17 mouse cellular contexts compared by ENCODE assay signal in the genomic region with DNA sequence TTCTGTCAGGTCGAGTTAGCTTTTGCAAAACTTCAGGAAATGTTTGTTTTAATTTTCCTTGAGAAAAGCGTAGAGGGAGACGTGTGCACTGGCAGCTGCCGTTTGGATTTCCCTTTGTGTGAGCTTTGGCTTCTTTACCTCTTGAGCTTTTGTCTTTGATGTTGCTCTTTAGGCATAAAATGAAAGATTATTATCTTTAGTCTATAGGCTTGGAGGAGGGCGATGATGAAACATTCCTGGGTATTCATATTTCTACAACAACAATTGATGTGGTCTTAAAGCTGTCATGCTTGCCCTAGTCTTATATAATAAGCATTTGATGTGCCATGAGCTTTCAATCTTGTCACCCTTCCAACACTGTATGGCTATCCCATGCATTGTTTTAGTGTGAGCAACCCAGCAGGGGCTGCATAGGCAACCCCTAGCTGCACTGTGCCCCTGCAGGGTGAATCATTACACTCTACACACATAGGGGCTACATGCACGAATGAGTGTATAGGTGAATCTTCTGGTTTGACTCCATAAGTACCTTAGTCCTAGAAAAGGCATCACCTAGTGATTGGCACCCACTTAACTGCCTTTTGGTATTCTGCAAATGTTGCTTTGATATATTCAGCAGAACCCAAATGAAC.
DNase-seq lines count a peak whose midpoint lies in the region; ATAC-seq lines count a peak whose summit lies in the region.
"Had no signal": no experiment of that assay in that cellular context is flagged by ENCODE, and none has a peak within 500 bp of the region (broad histone marks: within the 10 kb centered on the region; RNA-seq: fewer than 3 reads in every experiment).

No protein-coding gene starts in this region.

- no peaks in the 10 kb centered on the region for H3K27me3 ChIP-seq in kidney, embryonic 15.5 days
- no peaks in the 10 kb centered on the region for H3K27me3 ChIP-seq in kidney, embryonic 16.5 days (ENCODE audit: insufficient read depth, low read length)
- no peaks in the 10 kb centered on the region for H3K27me3 ChIP-seq in midbrain, embryonic 13.5 days
- no peaks in the 10 kb centered on the region for H3K27me3 ChIP-seq in midbrain, embryonic 15.5 days (replicated peaks)
- H3K27me3 ChIP-seq: forebrain, embryonic 12.5 days; heart, embryonic 13.5 days; hindbrain, embryonic 15.5 days had no signal

- no peak overlapping the region for H3K4me3 ChIP-seq in kidney, embryonic 15.5 days (replicated peaks)
- H3K4me3 ChIP-seq in kidney, embryonic 16.5 days (ENCODE audit: low read length) = no peak overlapping the region
- no peak overlapping the region for H3K4me3 ChIP-seq in midbrain, embryonic 13.5 days (replicated peaks)
- no peak overlapping the region for H3K4me3 ChIP-seq in midbrain, embryonic 15.5 days
- H3K4me3 ChIP-seq: forebrain, embryonic 12.5 days; gastrocnemius, adult 2 months; heart, embryonic 13.5 days; hindbrain, embryonic 15.5 days had no signal

- DNase-seq in fat pad, adult 2 months (ENCODE audit: extremely low read depth, low read depth, low spot score) = peak; percentile 61
- DNase-seq in spleen, postnatal 14 days (ENCODE audit: low spot score in 2 of 2) = no peak
- DNase-seq: adrenal gland, adult 8-10 months; cerebellum, adult 11 months; cerebellum, adult 9-10 months; cerebellum, postnatal 25 days; gastrocnemius, adult 2 months; gastrocnemius, postnatal 25 days; heart, adult 11 months; heart, postnatal 36 days had no signal

- H3K4me1 ChIP-seq in kidney, embryonic 15.5 days = peaks cover 31% of the 10 kb centered on the region
- peaks cover 16% of the 10 kb centered on the region for H3K4me1 ChIP-seq in kidney, embryonic 16.5 days (ENCODE audit: insufficient read depth, low read length)
- peaks cover 9% of the 10 kb centered on the region; the same call in 1 of the 2 replicates for H3K4me1 ChIP-seq in midbrain, embryonic 13.5 days (replicated peaks)
- H3K4me1 ChIP-seq in midbrain, embryonic 15.5 days = no peaks in the 10 kb centered on the region; the same call in 1 of the 2 replicates

- 33% methylated on average over 6 of the region's 6 CpGs for WGBS in kidney, embryonic 15.5 days
- WGBS in kidney, embryonic 16.5 days = 24% methylated on average over 6 of the region's 6 CpGs
- 44% methylated on average over 6 of the region's 6 CpGs for WGBS in midbrain, embryonic 13.5 days
- WGBS in midbrain, embryonic 15.5 days = 37% methylated on average over 6 of the region's 6 CpGs

- no peaks in the 10 kb centered on the region for H3K36me3 ChIP-seq in kidney, embryonic 15.5 days
- no peaks in the 10 kb centered on the region for H3K36me3 ChIP-seq in kidney, embryonic 16.5 days (ENCODE audit: insufficient read depth, low read length)
- H3K36me3 ChIP-seq in midbrain, embryonic 13.5 days = no peaks in the 10 kb centered on the region
- H3K36me3 ChIP-seq in midbrain, embryonic 15.5 days (replicated peaks) = no peaks in the 10 kb centered on the region
- H3K36me3 ChIP-seq: forebrain, embryonic 12.5 days; hindbrain, embryonic 15.5 days had no signal

- no peaks in the 10 kb centered on the region for H3K9me3 ChIP-seq in kidney, embryonic 15.5 days (replicated peaks)
- no peaks in the 10 kb centered on the region for H3K9me3 ChIP-seq in kidney, embryonic 16.5 days (ENCODE audit: low read length)
- H3K9me3 ChIP-seq in midbrain, embryonic 13.5 days = no peaks in the 10 kb centered on the region
- no peaks in the 10 kb centered on the region for H3K9me3 ChIP-seq in midbrain, embryonic 15.5 days
- H3K9me3 ChIP-seq: forebrain, embryonic 12.5 days; heart, embryonic 13.5 days; hindbrain, embryonic 15.5 days had no signal

- H3K4me2 ChIP-seq in kidney, embryonic 15.5 days = no peak overlapping the region
- H3K4me2 ChIP-seq in kidney, embryonic 16.5 days (replicated peaks; ENCODE audit: low read depth, low read length) = no peak overlapping the region
- no peak overlapping the region for H3K4me2 ChIP-seq in midbrain, embryonic 13.5 days (replicated peaks)
- H3K4me2 ChIP-seq in midbrain, embryonic 15.5 days = no peak overlapping the region
- H3K4me2 ChIP-seq: forebrain, embryonic 12.5 days; heart, embryonic 13.5 days; hindbrain, embryonic 15.5 days had no signal

- 0 out of 2 replicates have a peak overlapping the region, but pooled peaks have one; percentile 10 for H3K27ac ChIP-seq in kidney, embryonic 15.5 days
- H3K27ac ChIP-seq in kidney, embryonic 16.5 days (ENCODE audit: low read length) = no peak overlapping the region
- no peak overlapping the region for H3K27ac ChIP-seq in midbrain, embryonic 13.5 days
- H3K27ac ChIP-seq in midbrain, embryonic 15.5 days = no peak overlapping the region
- H3K27ac ChIP-seq: forebrain, embryonic 12.5 days; gastrocnemius, adult 2 months; heart, embryonic 13.5 days; hindbrain, embryonic 15.5 days had no signal

- no peak overlapping the region for H3K9ac ChIP-seq in kidney, embryonic 15.5 days
- no peak overlapping the region for H3K9ac ChIP-seq in kidney, embryonic 16.5 days (replicated peaks; ENCODE audit: low read length)
- no peak overlapping the region for H3K9ac ChIP-seq in midbrain, embryonic 13.5 days (replicated peaks)
- no peak overlapping the region for H3K9ac ChIP-seq in midbrain, embryonic 15.5 days
- H3K9ac ChIP-seq: forebrain, embryonic 12.5 days; heart, embryonic 13.5 days; hindbrain, embryonic 15.5 days had no signal

- no peak for ATAC-seq in kidney, embryonic 15.5 days (replicated peaks; ENCODE audit: low FRiP score)
- ATAC-seq in kidney, embryonic 16.5 days (ENCODE audit: low FRiP score, low TSS enrichment) = no peak
- 0 out of 2 replicates have a peak, but pooled peaks have one; percentile 58 for ATAC-seq in midbrain, embryonic 13.5 days
- ATAC-seq in midbrain, embryonic 15.5 days (replicated peaks) = no peak; the same call in 1 of the 2 replicates
